Mouse (Mus musculus): Measurements from ENCODE around the gene Prg3.
A peak's percentile ranks its signal among the peaks of the same experiment; 100 is the strongest.

- TF ChIP-seq POLR2A (IDR thresholded peaks at IDR 0.05; ENCODE audit: insufficient read depth, low read depth, low read length) (peak; percentile 35; the same call in 1 of the 2 replicates), CTCF (IDR thresholded peaks at IDR 0.05) (no peak), EP300 (IDR thresholded peaks at IDR 0.05; ENCODE audit: insufficient read depth, low read depth, low read length) (no peak)
Observed at GRCm38 (mm10) chr2:84958588-84959264, 29.3 kb upstream of the Prg3 start.

Measured in heart, adult 2 months (tissue).